Mouse (Mus musculus): ENCODE results near the gene Padi4. TPM values are rescaled to one million over a fixed set of nuclear protein-coding genes. Genes with fewer than 3 reads are reported as not detected.

Gene Padi4
- 3.1 and 5.3 TPM in 2 replicates for polyA plus RNA-seq (2012; ENCODE audit: insufficient read depth, low replicate concordance)

- TF ChIP-seq FLI1 (IDR thresholded peaks at IDR 0.05; ENCODE audit: low read length) (no peak), GATA1 (IDR thresholded peaks at IDR 0.05; ENCODE audit: borderline replicate concordance, low read length) (no peak)
- no peak within 1 kb of the TSS for H3K4me3 ChIP-seq (replicated peaks)
- H3K4me1 ChIP-seq = peaks cover 30% of the 10 kb centered on the region
- peaks cover 5% of the 10 kb centered on the region; the same call in 1 of the 2 replicates for H3K9me3 ChIP-seq
- H3K27me3 ChIP-seq (replicated peaks) = peaks cover 8% of the 10 kb centered on the region
- H3K36me3 ChIP-seq (replicated peaks; ENCODE audit: low read length) = no peaks in the 10 kb centered on the region
These were observed at the start of gene Padi4 for GRCm38 (mm10) chr4:140774025-140774800. Gene Padi4 (minus strand): TSS chr4:140774236.

DNA sequence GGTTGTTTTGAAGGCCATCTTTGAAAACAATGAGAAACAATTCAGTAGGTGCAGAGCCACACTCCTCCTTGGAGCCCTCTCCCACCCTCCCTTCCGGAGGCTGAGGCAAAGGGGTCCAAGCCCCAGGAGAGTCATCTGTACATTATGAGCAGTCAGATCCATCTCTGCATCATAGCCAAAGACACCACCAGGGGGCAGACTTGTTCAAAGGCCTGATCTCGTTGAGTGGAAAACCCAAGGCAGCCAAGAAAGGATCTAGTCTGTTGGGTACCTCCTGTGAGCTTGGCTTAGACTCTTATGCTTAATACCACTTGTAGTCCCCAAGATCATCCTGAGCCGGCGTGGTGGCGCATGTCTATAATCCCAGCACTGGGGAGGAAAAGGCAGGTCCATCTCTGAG lies 48.0 kb upstream of the Padi4 start:
- H3K4me1 ChIP-seq = peaks cover 11% of the 10 kb centered on the region
- H3K36me3 ChIP-seq (replicated peaks; ENCODE audit: low read length) = no peaks in the 10 kb centered on the region
- peaks cover 49% of the 10 kb centered on the region for H3K27me3 ChIP-seq (replicated peaks)
- TF ChIP-seq GATA1 (IDR thresholded peaks at IDR 0.05; ENCODE audit: borderline replicate concordance, low read length) (no peak), FLI1 (IDR thresholded peaks at IDR 0.05; ENCODE audit: low read length) (no peak)
- no peaks in the 10 kb centered on the region for H3K9me3 ChIP-seq
- no peak overlapping the region for H3K4me3 ChIP-seq (replicated peaks)

GRCm38 (mm10) chr4:140817413-140817812 lies 43.4 kb upstream of the Padi4 start:
- Histone ChIP-seq H3K4me3 (replicated peaks) (no peak overlapping the region), H3K4me1 (peaks cover 46% of the 10 kb centered on the region)
- no peak for TF ChIP-seq GATA1 (IDR thresholded peaks at IDR 0.05; ENCODE audit: borderline replicate concordance, low read length)
- TF ChIP-seq FLI1 (IDR thresholded peaks at IDR 0.05; ENCODE audit: low read length) = no peak

DNA sequence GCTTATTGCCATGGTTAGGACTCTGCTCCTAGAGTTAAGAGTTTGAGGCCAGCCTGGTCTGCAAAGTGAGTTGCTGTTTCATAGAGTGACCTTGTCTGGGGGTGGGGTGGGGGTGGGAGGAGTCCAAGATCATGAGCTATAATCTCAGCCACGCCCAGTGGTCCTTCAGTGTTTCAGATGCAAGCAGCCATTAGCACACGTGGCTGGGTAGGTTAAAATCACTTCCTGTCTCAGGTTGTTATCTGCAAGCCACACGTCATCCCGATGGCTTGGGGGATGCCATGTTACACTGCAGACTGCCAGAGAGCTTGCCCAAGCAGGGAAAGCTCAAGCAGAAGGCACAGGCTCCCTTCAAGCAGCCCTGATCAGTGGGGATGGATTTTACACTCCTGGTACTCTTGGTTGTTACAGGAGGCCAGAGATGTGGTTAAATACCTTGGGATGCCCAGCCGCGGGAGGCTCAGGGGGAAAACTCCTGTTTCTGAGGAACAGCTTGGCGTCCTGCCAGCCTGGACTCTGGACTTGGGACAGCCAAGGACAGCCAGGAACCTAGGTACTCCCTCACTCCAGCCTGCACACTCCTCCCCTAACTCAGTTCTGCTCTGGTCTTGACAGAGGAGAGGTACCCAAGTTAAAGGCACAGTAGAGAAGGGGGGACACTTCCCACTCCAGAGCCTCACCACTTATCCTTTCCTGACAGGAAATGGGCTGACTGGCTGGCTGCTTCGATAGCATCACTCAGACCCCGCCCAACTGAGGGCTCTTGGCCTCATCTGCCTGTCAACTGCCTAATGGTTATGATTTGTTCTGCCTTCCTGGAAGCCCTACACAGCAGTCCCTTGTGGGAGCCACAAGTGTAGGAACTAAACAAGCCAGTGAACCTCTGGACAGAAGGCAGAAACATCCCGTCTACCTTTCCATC lies 42.2 kb upstream of the Padi4 start:
- peaks cover 58% of the 10 kb centered on the region for H3K4me1 ChIP-seq
- H3K27me3 ChIP-seq (replicated peaks) = peaks cover 11% of the 10 kb centered on the region
- TF ChIP-seq FLI1 (IDR thresholded peaks at IDR 0.05; ENCODE audit: low read length) = no peak
- no peak; the same call in 2 of the 3 replicates for TF ChIP-seq GATA1 (IDR thresholded peaks at IDR 0.05; ENCODE audit: borderline replicate concordance, low read length)
- peak overlapping the region; percentile 78 for H3K4me3 ChIP-seq (replicated peaks)
- no peaks in the 10 kb centered on the region for H3K9me3 ChIP-seq
- no peaks in the 10 kb centered on the region for H3K36me3 ChIP-seq (replicated peaks; ENCODE audit: low read length)

More at GRCm38 (mm10) chr4:140817413-140817812, 43.4 kb upstream of the Padi4 start:
- no peaks in the 10 kb centered on the region for H3K9me3 ChIP-seq
- no peaks in the 10 kb centered on the region for H3K36me3 ChIP-seq (replicated peaks; ENCODE audit: low read length)
- peaks cover 11% of the 10 kb centered on the region for H3K27me3 ChIP-seq (replicated peaks)

GRCm38 (mm10) chr4:140815496-140815895 lies 41.5 kb upstream of the Padi4 start:
- Histone ChIP-seq H3K4me3 (replicated peaks) (no peak overlapping the region), H3K27me3 (replicated peaks) (peaks cover 8% of the 10 kb centered on the region), H3K9me3 (no peaks in the 10 kb centered on the region), H3K36me3 (replicated peaks; ENCODE audit: low read length) (no peaks in the 10 kb centered on the region), H3K4me1 (peaks cover 64% of the 10 kb centered on the region)
- TF ChIP-seq FLI1 (IDR thresholded peaks at IDR 0.05; ENCODE audit: low read length) = no peak
- no peak for TF ChIP-seq GATA1 (IDR thresholded peaks at IDR 0.05; ENCODE audit: borderline replicate concordance, low read length)

GRCm38 (mm10) chr4:140814241-140815225 lies 40.5 kb upstream of the Padi4 start:
- TF ChIP-seq GATA1 (IDR thresholded peaks at IDR 0.05; ENCODE audit: borderline replicate concordance, low read length) (no peak), FLI1 (IDR thresholded peaks at IDR 0.05; ENCODE audit: low read length) (no peak)
- Histone ChIP-seq H3K4me3 (replicated peaks) (peak overlapping the region; percentile 85), H3K9me3 (no peaks in the 10 kb centered on the region), H3K27me3 (replicated peaks) (peaks cover 14% of the 10 kb centered on the region), H3K4me1 (peaks cover 64% of the 10 kb centered on the region), H3K36me3 (replicated peaks; ENCODE audit: low read length) (no peaks in the 10 kb centered on the region)

- H3K36me3 ChIP-seq (replicated peaks; ENCODE audit: low read length) = no peaks in the 10 kb centered on the region
- no peaks in the 10 kb centered on the region for H3K9me3 ChIP-seq
- no peak for TF ChIP-seq GATA1 (IDR thresholded peaks at IDR 0.05; ENCODE audit: borderline replicate concordance, low read length)
- TF ChIP-seq FLI1 (IDR thresholded peaks at IDR 0.05; ENCODE audit: low read length) = no peak
- peaks cover 20% of the 10 kb centered on the region for H3K27me3 ChIP-seq (replicated peaks)
- peak overlapping the region; percentile 21 for H3K4me3 ChIP-seq (replicated peaks)
- peaks cover 69% of the 10 kb centered on the region for H3K4me1 ChIP-seq
These were observed 39.5 kb upstream of the Padi4 start for GRCm38 (mm10) chr4:140813358-140814185.

GRCm38 (mm10) chr4:140812609-140813008 lies 38.6 kb upstream of the Padi4 start:
- H3K9me3 ChIP-seq = no peaks in the 10 kb centered on the region
- peaks cover 23% of the 10 kb centered on the region for H3K27me3 ChIP-seq (replicated peaks)
- peak overlapping the region; percentile 4 for H3K4me3 ChIP-seq (replicated peaks)
- TF ChIP-seq FLI1 (IDR thresholded peaks at IDR 0.05; ENCODE audit: low read length) (no peak), GATA1 (IDR thresholded peaks at IDR 0.05; ENCODE audit: borderline replicate concordance, low read length) (no peak)
- H3K4me1 ChIP-seq = peaks cover 66% of the 10 kb centered on the region
- H3K36me3 ChIP-seq (replicated peaks; ENCODE audit: low read length) = no peaks in the 10 kb centered on the region

Measured in megakaryocyte, embryonic 14.5 days (primary cell).